Mouse (Mus musculus) kidney, adult 8-10 months (tissue): ENCODE results near the gene S100a14.

ENCODE experiments used
- DNase-seq, 2 experiments: peaks; one replicate each; pipeline ENCODE4 v3.0.0; 2022

S100a14 gene

DNA sequence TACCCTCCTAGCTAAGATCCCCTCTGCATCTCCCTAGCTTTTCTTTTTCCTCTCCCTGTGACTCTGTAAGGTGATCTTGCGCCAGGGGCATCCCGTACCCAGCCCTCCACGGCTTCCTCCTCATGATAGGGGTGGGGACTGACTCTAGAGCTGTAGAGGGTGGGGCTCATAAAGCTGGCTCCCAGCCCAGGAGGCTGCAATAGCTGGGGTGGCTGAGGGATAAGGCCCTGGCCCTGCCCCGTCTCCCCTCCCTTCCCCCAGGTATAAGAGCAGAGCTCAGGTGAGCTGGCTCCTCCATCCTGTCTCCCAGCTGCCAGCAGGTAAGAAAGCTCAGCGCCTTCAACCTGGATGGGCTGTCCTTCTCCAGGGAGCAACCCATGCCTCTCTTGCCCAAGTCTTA lies at the start of gene S100a14:
Gene S100a14 (plus strand): TSS at position 277 of the 400 bp plus-strand sequence.
- DNase-seq: no peak

DNA sequence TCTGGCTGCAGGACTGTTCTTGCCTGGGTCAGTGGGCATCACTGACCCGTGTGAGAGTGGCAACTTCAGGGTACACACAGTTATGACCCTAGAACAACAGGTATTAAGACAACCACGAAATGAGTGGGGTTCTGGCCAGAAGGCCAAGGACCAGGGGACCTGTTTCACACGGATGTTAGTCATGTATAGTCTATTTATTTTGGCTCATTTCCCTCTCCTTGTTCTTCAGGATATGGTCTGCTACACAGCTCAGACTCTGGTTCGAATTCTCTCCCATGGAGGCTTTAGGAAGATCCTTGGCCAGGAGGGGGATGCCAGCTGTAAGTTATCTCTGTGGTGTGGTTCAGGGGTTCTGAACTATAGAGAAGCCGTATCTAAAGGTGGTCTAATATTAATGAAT lies 39.7 kb upstream of the S100a14 start:
- DNase-seq: no peak

GRCm38 (mm10) chr3:90488576-90488975 lies 38.1 kb upstream of the S100a14 start:
- DNase-seq: no peak

DNA sequence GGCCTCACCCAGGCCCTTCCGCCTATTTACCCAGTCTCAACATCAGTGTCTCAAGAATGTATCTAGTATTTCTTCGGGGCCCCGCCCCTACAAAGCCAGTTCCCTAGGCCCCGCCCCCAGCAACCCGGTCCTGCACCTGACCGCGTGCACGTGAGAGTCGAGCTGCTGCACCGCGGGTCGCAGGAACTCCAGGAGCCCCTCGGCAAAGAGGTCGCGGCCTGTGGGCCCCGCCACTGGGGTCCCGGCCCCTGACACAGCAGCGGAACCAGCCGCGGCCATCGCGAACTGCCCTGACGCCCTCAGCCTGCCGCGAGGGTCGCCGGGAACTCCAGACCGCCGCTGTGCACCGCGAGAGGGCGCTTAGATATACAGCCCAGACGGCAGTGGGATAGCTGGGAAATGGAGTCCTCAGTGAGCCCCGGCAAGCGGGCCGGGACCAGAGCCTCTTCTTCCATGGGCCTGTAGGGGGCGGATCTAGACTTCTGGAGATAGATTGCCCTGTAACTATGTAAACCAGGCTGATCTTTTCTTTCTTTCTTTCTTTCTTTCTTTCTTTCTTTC lies 35.9 kb upstream of the S100a14 start, which contains the start of gene Snapin:
Gene Snapin (minus strand): TSS at position 338 of the 561 bp plus-strand sequence.
- DNase-seq: peak; percentile 95 to 97

GRCm38 (mm10) chr3:90491350-90491749 lies 35.3 kb upstream of the S100a14 start:
- DNase-seq: peak in 1 of 2 experiments; percentile 45

DNA sequence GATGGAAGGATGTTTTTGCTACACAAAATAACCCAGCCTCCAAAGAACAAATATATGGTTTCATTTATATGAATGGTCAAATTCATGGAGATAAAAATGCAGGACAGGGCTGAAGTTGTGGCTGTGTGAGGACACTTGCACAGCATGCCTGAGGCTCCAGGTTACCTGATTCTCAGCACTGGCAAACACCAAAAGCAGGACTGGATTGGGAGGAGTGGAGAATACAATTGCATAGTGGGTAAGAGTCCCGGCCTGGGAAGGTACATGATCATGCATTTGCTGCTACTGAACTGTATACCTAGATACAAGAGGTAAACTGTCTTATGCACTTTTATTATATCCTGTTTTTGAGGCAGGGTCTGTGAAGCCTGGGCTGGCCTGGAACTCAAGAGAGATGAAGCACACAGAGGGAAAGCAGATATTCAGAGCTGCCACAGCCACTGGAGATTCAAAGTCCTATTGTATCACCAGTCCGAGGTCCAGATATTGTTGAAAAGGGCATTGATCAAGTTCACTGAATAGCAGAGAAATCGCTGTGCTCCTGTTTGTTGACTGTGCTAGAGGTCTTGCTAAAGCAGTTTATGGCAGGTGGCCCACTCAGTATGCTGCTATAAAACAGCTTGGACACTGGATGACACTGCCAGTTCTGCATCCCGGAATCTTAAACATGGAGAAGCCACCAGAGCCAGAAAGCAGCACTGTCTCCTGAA lies 32.7 kb upstream of the S100a14 start:
- no peak for DNase-seq

DNA sequence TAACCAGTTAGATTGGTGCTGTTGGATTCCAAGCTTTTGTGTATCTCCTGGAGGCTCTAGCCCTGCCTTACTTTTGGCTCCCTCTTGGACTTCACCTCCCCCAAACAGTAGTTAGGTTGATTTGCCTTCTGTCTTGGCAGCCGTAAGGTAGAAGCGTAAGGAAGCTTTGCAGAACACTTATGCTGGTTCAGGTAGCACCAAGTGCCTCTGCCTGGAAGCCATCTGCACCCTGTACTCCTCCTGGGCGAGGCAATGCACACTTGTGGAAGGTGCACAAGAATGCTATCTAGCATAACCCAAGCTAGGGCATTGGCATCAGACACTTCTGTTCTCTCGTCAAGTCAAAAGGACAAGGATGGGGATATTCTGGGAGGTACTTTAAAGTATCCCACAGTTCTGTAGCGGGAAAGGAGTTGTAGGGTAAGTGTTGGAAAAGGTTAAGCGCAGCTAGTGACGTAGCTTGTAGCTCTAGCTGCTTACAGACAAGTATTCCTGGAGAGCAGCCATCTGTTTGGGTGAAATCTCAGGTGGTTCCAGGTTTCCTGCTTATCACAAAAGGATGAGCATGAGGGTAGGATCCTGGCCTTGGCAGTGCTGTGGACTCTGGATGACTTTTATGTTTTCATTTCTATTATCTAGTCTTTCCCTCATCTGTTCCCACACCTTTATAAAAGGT lies 30.7 kb upstream of the S100a14 start:
- DNase-seq: no peak

DNA sequence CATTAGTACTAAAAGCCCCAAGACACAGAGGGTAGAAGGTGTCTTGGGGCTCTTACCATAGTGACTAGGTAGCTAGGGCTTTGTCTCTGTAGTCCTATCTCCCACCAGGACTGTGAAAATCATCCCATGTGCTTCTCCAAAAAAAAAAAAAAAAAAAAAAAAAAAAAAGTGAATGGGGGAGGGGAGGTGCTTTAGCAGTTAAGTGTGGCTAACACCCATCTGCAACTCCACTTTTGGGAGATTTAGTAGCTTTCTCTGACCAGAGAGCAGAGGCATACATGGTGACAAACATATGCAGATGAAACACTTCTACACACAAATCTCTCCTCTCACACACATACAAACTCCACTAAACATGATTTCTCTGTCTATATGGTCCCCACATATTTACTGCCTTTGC lies 29.1 kb upstream of the S100a14 start:
- no peak for DNase-seq

- no peak for DNase-seq
These were observed 23.2 kb upstream of the S100a14 start for GRCm38 (mm10) chr3:90503444-90503843.

DNA sequence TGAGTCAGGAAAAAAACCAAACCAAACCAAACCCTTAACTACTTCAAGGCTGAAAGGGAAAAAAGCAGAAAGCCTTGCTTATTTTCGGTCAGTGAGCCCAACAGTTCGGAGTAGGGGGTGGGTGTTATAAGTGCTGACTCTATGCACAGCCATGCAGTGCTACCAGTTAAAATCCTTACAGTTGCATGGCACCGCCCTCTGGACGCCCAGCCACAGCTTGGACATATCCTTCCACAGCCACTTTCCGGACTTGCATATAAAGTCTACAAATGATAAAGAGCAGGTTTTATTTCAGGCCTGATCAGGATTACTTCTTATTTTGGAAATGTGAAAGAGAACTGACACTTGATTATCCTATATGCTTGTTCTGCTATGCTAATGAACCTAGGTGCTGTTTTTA lies 21.4 kb upstream of the S100a14 start:
- no peak for DNase-seq

- no peak for DNase-seq
These were observed 20.3 kb upstream of the S100a14 start for GRCm38 (mm10) chr3:90506362-90506761.

DNA sequence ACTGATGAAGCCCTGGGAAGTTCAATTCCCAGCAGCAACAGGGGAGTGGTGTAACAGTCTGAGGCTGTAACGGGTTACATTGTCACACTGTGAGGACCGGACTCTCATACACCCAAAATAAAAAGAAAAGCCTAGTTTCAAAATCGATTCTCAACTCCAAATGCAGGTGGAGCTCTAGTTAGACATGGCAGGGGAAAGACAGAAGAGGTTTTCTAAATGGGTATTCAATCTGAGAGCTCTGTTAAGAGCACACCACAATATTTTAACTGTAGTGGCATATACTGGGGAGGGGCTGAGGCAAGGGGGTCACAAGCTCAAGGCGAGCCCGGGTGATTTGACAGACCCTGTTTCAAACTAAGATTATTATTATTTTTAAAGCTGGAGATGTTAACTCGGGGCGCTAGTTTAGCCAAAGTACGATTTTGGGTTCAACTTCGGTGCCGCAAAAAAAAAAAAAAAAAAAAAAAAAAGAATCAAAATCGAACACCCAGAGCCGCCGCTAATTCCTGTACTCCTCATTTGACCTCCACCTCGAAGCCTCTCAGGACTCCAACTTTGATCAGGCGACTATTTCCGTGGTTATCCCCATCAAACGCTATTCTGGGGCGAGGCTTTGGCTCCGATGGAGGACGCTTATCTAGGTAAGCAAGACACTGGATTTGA lies 18.2 kb upstream of the S100a14 start:
- no peak for DNase-seq

DNA sequence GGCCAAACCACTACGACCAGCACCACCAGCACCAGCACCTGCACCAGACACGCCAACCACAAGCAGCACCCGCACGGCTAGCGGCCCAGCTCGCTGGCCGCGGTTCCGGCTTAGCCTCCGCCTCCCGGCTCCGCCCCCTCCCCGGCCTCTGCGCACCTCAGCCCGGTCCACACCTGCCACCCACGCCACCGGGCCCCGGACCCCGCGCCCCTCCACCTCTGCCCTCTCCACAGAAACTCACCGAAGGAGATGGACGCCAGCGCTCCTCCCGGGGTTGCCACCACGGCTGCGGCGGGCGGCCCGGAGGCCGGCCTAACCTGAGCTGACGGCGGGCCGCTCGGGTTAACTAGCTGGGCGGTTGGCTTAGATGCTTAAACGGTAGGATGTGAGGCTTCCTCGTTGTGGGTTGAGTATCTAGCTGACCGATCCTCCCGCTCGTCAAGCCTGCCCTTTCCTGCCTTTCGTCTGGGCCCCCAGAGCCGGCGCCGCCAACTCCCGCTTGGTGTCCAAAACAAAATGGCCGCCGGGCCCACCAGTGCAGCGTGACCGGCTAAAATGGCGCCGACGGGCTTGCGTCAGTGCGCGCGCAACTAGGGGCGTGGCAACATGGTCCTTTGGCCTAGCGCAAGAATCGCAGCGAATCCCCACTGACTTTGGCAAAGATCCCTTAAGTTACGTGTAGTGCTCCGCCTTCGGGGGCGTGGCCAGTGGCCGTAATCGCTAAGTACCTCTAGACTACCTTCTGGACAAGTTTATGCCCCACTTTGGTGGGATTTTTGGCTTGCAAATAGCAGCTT lies 17.5 kb upstream of the S100a14 start, which contains the start of gene Chtop:
Gene Chtop (minus strand): TSS at position 549 of the 797 bp plus-strand sequence.
- DNase-seq: peak; percentile 99 to 100

GRCm38 (mm10) chr3:90509747-90510123 lies 16.9 kb upstream of the S100a14 start:
- DNase-seq: no peak

DNA sequence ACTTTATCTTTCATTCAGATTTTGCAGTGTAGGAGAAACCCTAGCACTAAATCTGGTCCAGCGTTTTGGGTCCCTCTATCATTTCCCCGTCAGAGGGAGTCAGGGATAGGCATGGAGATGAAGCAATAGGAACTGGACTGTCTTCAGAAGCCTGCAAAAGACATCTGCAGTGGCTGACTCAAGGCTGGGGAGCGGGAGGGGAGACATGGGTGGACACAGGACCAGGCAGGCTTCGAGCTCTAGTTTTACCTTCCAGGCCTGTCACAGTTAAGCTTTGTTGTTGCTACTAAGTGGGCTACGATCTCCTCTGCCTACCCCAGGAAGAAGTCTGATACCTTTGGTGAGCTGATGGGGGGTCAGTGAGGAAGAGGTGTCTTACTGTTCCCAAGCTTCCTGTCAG lies 14.4 kb upstream of the S100a14 start:
- DNase-seq: no peak

GRCm38 (mm10) chr3:90512948-90513642 lies 13.6 kb upstream of the S100a14 start:
- no peak for DNase-seq

- peak; percentile 88 to 92 for DNase-seq
These were observed 12.7 kb upstream of the S100a14 start, which contains the start of the genes S100a1 and S100a13 for GRCm38 (mm10) chr3:90513796-90514590. Gene S100a1 (minus strand): TSS chr3:90514392. Gene S100a13 (plus strand): TSS chr3:90514435.

DNA sequence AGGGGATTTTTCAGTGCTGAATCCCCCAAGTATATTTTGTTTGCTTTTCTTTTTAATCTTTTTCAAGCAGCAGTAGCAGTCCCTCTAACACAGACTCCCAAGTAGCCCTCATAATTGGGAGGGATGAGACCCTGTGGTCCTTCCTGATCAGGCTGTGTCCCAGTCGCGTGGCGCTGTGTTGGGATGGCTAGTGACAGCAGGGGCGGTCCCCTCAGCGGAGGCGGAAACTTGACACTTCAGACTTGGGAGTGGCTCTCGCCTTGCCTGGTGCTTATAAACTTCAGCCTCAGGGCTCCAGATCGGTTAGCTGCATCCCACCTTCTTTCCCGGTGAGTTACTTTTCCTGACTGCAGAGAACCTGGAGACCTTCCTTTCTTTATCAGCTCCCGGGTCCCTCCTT lies 12.0 kb upstream of the S100a14 start:
- DNase-seq: peak; percentile 71 to 73

- DNase-seq: peak in 1 of 2 experiments; percentile 43
These were observed 11.4 kb upstream of the S100a14 start for GRCm38 (mm10) chr3:90515242-90515641.

- no peak for DNase-seq
These were observed 10.9 kb upstream of the S100a14 start for GRCm38 (mm10) chr3:90515789-90516188.

GRCm38 (mm10) chr3:90517711-90518110 lies 8.9 kb upstream of the S100a14 start:
- DNase-seq: no peak
